Mouse (Mus musculus): ENCODE measurements around the gene AI837181.

Gene AI837181

GRCm38 (mm10) chr19:5473720-5474119 is 48.8 kb downstream of the AI837181 start, which contains the start of gene Efemp2:
Efemp2 (plus strand) TSS chr19:5473954.
- peak; percentile 89 for DNase-seq

DNA sequence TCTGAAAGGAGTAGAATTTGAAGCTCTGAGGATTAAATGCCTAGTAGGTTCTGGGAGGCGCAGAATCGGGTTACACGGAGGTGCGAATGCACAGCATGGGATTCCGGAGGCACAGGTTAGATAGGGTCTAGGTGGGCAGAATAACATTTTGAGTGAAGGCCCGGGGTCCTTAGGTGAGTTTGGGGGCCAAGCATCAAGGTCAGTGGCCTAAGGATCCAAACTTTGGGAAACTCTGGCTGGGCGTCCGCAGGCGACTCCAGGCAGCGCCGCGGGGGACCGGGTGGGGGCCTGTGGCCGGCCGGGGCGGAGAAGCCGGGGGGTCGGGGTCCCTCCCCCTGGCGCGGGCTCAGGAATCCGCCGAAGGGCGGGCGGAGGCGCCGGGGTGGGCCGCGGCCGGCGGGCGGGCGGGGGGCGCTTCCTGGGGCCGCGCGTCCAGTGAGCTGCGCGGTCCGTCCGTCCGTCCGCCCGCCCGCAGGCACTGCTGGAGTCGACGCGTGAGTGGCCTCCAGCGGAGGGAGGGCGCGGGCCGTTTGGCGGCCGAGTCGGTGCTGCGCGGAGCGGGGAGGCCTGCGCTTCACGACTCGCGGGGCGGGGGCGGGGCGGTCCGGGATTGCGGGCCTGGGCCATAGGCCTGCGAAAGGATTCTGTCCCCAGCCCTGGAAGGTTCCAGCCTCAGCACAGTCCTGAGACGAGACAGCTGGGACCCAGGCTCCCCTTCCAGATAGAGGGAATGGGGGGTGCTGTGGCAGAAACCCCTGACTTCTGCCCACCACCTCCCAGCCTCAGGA is 49.5 kb downstream of the AI837181 start:
- DNase-seq: peak; percentile 82

DNA sequence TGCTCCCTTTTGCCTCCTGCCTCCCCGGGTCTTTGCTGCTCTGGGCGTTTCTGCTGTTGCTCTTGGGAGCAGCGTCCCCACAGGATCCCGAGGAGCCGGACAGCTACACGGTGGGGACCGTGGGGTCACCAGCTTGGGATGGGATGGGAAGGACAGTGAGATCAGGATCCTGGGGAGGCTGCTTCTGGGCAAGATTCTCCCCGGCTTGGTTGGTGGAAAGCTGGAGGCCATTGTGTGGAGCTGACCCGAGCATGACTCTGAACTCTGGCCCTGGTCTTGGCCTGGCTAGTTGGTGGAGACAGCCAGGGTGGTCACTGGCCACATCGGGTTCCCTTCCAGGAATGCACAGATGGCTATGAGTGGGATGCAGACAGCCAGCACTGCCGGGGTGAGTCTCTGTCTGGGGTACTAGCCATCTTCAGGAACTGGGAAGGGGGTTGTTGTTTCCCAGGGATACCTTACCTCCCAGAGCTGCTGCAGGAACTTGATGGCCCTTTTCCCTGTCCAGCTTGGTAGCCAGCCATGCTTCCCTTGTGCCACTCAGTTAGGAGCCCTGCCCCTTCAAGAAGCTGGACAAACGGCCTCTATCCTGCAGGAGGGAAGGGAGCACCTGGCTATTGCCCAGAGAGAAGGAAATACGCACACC is 50.2 kb downstream of the AI837181 start:
- DNase-seq: peak; percentile 46
